Mouse (Mus musculus) heart, adult 8-10 months (tissue): Measurements from ENCODE around the gene Jund. TPM values are rescaled to one million over a fixed set of nuclear protein-coding genes. Genes with fewer than 3 reads are reported as not detected.

Source experiments
- DNase-seq: peaks from one replicate; pipeline ENCODE4 v3.0.0; 2022; ENCODE audit warnings: low spot score
- total RNA-seq, 4 experiments: library from RNA; stranded (reverse); gene quantifications; 2 replicates each; pipeline ENCODE4 v1.2.4; 2022

The Jund gene
- total RNA-seq, 4 experiments from 2014 or later = 84.2 to 134 (median 114) TPM

GRCm38 (mm10) chr8:70674716-70675115, 24.0 kb upstream of the Jund start:
- no peak for DNase-seq

GRCm38 (mm10) chr8:70675336-70675735, 23.4 kb upstream of the Jund start:
- DNase-seq = no peak

GRCm38 (mm10) chr8:70677451-70678080, 21.2 kb upstream of the Jund start:
- no peak for DNase-seq

GRCm38 (mm10) chr8:70678679-70679078, 20.1 kb upstream of the Jund start:
- DNase-seq = no peak

- DNase-seq = no peak
These were observed 19.3 kb upstream of the Jund start for GRCm38 (mm10) chr8:70679404-70679803.

GRCm38 (mm10) chr8:70680039-70680438, 18.7 kb upstream of the Jund start:
- DNase-seq = peak; percentile 44

- no peak for DNase-seq
These were observed 17.3 kb upstream of the Jund start for GRCm38 (mm10) chr8:70681410-70681809.

GRCm38 (mm10) chr8:70682193-70682592, 16.6 kb upstream of the Jund start:
- peak; percentile 82 for DNase-seq

- DNase-seq = no peak
These were observed 16.1 kb upstream of the Jund start for GRCm38 (mm10) chr8:70682692-70683091.

GRCm38 (mm10) chr8:70684291-70684690, 14.5 kb upstream of the Jund start:
- no peak for DNase-seq

- peak; percentile 75 for DNase-seq
These were observed 11.2 kb upstream of the Jund start for GRCm38 (mm10) chr8:70687576-70687975.

- DNase-seq = no peak
These were observed 10.6 kb upstream of the Jund start for GRCm38 (mm10) chr8:70688136-70688535.

GRCm38 (mm10) chr8:70689892-70690390, 8.8 kb upstream of the Jund start:
- no peak for DNase-seq

- DNase-seq = no peak
These were observed 7.5 kb upstream of the Jund start for GRCm38 (mm10) chr8:70691230-70691629.

GRCm38 (mm10) chr8:70691727-70692231, 7.0 kb upstream of the Jund start:
- no peak for DNase-seq

- DNase-seq = no peak
These were observed 5.1 kb upstream of the Jund start for GRCm38 (mm10) chr8:70693636-70694035.

GRCm38 (mm10) chr8:70695318-70696018, 3.3 kb upstream of the Jund start:
- no peak for DNase-seq

- peak; percentile 42 for DNase-seq
These were observed 2.5 kb upstream of the Jund start for GRCm38 (mm10) chr8:70696019-70696885.

GRCm38 (mm10) chr8:70696946-70697345, 1.8 kb upstream of the Jund start:
- no peak for DNase-seq

- no peak for DNase-seq
These were observed 1.1 kb upstream of the Jund start for GRCm38 (mm10) chr8:70697366-70698250.
